Mouse (Mus musculus) lung, postnatal 0 days (tissue): ENCODE results near the gene Skap1. TPM values are rescaled to one million over a fixed set of nuclear protein-coding genes. Genes with fewer than 3 reads are reported as not detected.
A peak's percentile ranks its signal among the peaks of the same experiment; 100 is the strongest.

Experiments
- ATAC-seq: fragments of 200-750 bp; cut with Nextera tagmentation; 2 replicates; pipeline ENCODE4 v1.8.0; 2017; ENCODE audit warnings: moderate library complexity
- DNase-seq: peaks from one replicate; pipeline ENCODE4 v3.0.0-alpha.2; 2016; ENCODE audit warnings: low spot score
- H3K27ac ChIP-seq: fragments of 300-500 bp; sonication (generic); 2 replicates; pipeline ENCODE4 v1.5.1; 2014; ENCODE audit warnings: antibody characterized with exemption, mild to moderate bottlenecking, low read length, mixed read lengths
- H3K27me3 ChIP-seq: fragments of 300-500 bp; sonication (generic); replicated peaks from 2 replicates; pipeline ENCODE4 v1.6.1; 2014; ENCODE audit warnings: low read length, mixed read lengths; ENCODE audit not compliant: insufficient read depth
- H3K36me3 ChIP-seq: fragments of 300-500 bp; sonication (generic); 2 replicates; pipeline ENCODE4 v1.6.1; 2014; ENCODE audit warnings: low read length, mixed read lengths; ENCODE audit not compliant: insufficient read depth
- H3K4me1 ChIP-seq: fragments of 300-500 bp; sonication (generic); 2 replicates; pipeline ENCODE4 v1.6.1; 2014; ENCODE audit warnings: antibody characterized with exemption, low read depth, low read length, mixed read lengths; ENCODE audit not compliant: insufficient read depth
- H3K4me2 ChIP-seq: fragments of 300-500 bp; sonication (generic); replicated peaks from 2 replicates; pipeline ENCODE4 v1.6.1; 2014; ENCODE audit warnings: low read depth, mild to moderate bottlenecking, low read length, moderate library complexity, mixed read lengths
- H3K4me3 ChIP-seq: fragments of 300-500 bp; sonication (generic); 2 replicates; pipeline ENCODE4 v1.5.1; 2014; ENCODE audit warnings: low read depth, low read length
- H3K9ac ChIP-seq: fragments of 300-500 bp; sonication (generic); replicated peaks from 2 replicates; pipeline ENCODE4 v1.6.1; 2014; ENCODE audit warnings: low read depth, mild to moderate bottlenecking
- H3K9me3 ChIP-seq: fragments of 300-500 bp; sonication (generic); 2 replicates; pipeline ENCODE4 v1.6.1; 2016; ENCODE audit warnings: low read length, mixed read lengths
- CTCF ChIP-seq: IDR thresholded peaks from 2 replicates; pipeline ENCODE4 v1.5.1; 2016; ENCODE audit warnings: antibody characterized with exemption, mild to moderate bottlenecking
- EP300 ChIP-seq: IDR thresholded peaks from 2 replicates; pipeline ENCODE4 v1.6.1; 2016; ENCODE audit warnings: antibody characterized with exemption, mild to moderate bottlenecking, control low read depth
- WGBS: fragments of 180-500 bp; shearing (Covaris S2); extraction: QIAGEN DNeasy Blood & Tissue Kit; methylation state at CpG from one replicate; pipeline ENCODE4 v1.1.7; 2014; 5-methylcytosine and 5-hydroxymethylcytosine counted together
- polyA plus RNA-seq: library from polyadenylated mRNA; unstranded; fragments of >200 nt; fragmentation: Nextera tagmentation; extraction: Ambion mirVana; gene quantifications from 2 replicates; pipeline ENCODE4 v1.2.1, GENCODE M21; 2015

The Skap1 gene
- polyA plus RNA-seq, 1 experiment from 2014 or later = 0.73 TPM

DNA sequence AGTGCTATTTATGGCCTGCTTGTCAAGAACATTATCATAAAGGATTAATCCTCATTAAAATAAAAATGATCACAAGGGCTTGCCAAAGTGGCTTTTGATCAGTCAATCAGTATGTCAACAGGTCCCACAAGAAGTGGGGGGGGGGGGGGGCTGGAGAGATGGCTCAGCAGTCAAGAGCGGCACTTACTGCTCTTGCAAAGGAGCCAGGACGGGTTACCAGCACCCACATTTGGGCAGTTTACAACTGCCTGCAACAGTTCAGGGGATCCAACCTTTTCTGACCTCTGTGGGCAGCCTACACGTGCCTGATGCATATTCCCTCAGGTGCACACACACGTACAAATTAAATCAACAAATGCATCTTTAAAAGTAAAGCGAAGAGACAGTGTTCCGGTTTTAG is 141.1 kb downstream of the Skap1 start:
- Histone ChIP-seq H3K36me3 (no peaks in the 10 kb centered on the region), H3K27me3 (no peaks in the 10 kb centered on the region), H3K9me3 (no peaks in the 10 kb centered on the region), H3K4me2 (no peak overlapping the region), H3K4me1 (no peaks in the 10 kb centered on the region; the same call in 1 of the 2 replicates), H3K4me3 (no peak overlapping the region), H3K27ac (no peak overlapping the region), H3K9ac (no peak overlapping the region)
- ATAC-seq = no peak
- TF ChIP-seq CTCF (no peak), EP300 (no peak)
- 84% methylated on average over 6 of the region's 6 CpGs for WGBS
- DNase-seq = no peak

DNA sequence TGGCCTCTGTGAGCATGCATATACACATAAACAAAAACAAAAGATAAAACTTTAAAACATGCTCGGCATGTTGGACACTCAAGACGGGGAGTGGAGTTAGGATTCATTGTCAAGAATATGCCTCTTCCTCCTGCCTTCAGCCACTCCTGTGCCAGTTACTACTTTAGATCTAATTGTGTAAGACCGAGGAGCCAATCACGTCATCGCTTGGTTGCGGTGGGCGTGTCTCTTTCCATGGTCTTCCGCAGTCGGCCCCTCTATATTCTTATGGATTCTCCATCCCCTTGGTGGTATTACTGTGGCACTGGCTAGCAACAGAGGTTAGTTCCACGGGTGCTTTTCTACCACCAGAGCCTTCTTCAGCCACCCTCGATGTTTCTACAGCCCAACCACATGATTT is 148.2 kb downstream of the Skap1 start:
- no peak for ATAC-seq
- H3K4me2 ChIP-seq = no peak overlapping the region
- DNase-seq = no peak
- H3K4me1 ChIP-seq = no peaks in the 10 kb centered on the region
- no peaks in the 10 kb centered on the region for H3K9me3 ChIP-seq
- no peak overlapping the region for H3K9ac ChIP-seq
- H3K4me3 ChIP-seq = no peak overlapping the region
- no peaks in the 10 kb centered on the region for H3K27me3 ChIP-seq
- 81% methylated on average over 11 of the region's 11 CpGs for WGBS
- no peak for TF ChIP-seq CTCF
- no peak for TF ChIP-seq EP300
- H3K27ac ChIP-seq = no peak overlapping the region
- H3K36me3 ChIP-seq = no peaks in the 10 kb centered on the region

DNA sequence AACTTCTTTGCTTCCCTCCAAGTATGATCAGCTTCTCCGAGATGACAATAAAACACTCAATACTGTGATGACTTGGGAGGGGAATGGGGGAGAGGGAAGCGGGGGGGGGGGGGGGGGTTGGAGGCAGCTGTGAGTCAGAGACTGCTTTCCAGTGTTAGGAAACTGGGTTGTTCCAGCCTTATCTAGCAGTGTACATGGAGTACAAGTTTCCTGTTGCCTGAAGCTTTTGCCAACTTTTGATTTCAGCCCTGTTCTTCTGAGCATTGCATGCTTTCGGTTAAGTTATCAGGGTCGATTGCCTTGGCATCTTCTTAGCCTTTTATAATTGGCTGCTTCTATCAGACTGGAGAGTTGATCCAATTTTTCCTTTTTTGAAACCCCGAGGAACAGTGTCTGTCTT is 152.4 kb downstream of the Skap1 start:
- DNase-seq (peak; percentile 81), ATAC-seq (peak; percentile 78)
- no peak overlapping the region for H3K27ac ChIP-seq

GRCm38 (mm10) chr11:96618789-96619445 is 154.5 kb downstream of the Skap1 start:
- ATAC-seq = no peak
- TF ChIP-seq CTCF = no peak
- TF ChIP-seq EP300 = no peak
- no peak overlapping the region for H3K4me2 ChIP-seq

More for the DNA sequence above, 152.4 kb downstream of the Skap1 start:
- H3K4me3 ChIP-seq = no peak overlapping the region
- H3K27me3 ChIP-seq = no peaks in the 10 kb centered on the region
- 21% methylated on average over 5 of the region's 5 CpGs for WGBS
- no peaks in the 10 kb centered on the region for H3K9me3 ChIP-seq
- H3K4me1 ChIP-seq = no peaks in the 10 kb centered on the region
- H3K9ac ChIP-seq = no peak overlapping the region
- TF ChIP-seq CTCF = no peak
- no peak for TF ChIP-seq EP300
- no peaks in the 10 kb centered on the region for H3K36me3 ChIP-seq
- H3K4me2 ChIP-seq = no peak overlapping the region

DNA sequence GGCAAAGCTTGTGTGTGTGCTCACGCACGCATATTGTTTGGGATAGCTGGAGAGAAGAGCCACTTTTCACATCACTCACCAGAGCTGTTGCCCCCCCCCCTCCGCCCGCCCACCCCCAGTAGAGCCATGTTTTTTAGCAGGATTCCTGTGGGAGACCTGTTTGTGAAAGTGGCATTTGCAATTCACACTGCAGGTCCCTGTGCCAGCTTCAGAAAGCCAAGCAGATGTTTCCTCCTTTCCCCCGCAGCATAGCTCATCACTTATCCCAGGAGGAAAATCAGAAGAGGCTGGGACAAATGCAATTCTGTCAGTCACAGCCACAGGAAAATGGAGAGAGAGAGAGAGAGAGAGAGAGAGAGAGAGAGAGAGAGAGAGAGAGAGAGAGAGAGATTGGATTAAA is 155.2 kb downstream of the Skap1 start:
- ATAC-seq = no peak

More at GRCm38 (mm10) chr11:96618789-96619445, 154.5 kb downstream of the Skap1 start:
- DNase-seq = no peak
- Histone ChIP-seq H3K27ac (no peak overlapping the region), H3K9me3 (no peaks in the 10 kb centered on the region), H3K36me3 (no peaks in the 10 kb centered on the region), H3K9ac (no peak overlapping the region), H3K4me3 (no peak overlapping the region), H3K27me3 (no peaks in the 10 kb centered on the region), H3K4me1 (no peaks in the 10 kb centered on the region)
- 67% methylated on average over 16 of the region's 16 CpGs for WGBS

DNA sequence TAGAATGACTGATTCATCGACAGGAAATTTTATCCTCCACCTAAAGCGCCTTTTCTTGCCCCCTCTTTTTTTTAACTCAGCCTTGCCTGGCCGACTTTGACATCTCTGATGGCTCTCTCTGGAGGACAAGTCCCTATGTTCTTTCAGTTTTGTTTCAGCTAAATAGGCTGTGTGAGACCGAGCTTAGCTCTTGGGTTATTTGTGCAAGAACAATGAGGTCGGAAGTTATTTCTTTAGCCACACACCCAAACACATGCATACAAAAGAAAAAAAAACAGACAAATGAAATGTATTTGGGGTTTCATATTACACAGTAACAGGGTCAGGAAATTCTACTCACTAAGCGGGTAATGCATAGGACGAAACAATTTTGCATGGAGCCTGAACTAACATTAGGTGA is 155.6 kb downstream of the Skap1 start:
- 0 out of 2 replicates have a peak overlapping the region, but pooled peaks have one; percentile 6 for H3K4me2 ChIP-seq
- DNase-seq = peak; percentile 27
- TF ChIP-seq EP300 (no peak), CTCF (no peak)
- no peaks in the 10 kb centered on the region for H3K27me3 ChIP-seq
- 38% methylated on average over 7 of the region's 7 CpGs for WGBS
- no peak overlapping the region for H3K9ac ChIP-seq
- H3K4me1 ChIP-seq = no peaks in the 10 kb centered on the region
- no peak for ATAC-seq
- no peak overlapping the region; the same call in 1 of the 2 replicates for H3K4me3 ChIP-seq
- H3K27ac ChIP-seq = no peak overlapping the region
- H3K9me3 ChIP-seq = no peaks in the 10 kb centered on the region
- H3K36me3 ChIP-seq = no peaks in the 10 kb centered on the region

More for the DNA sequence above, 155.2 kb downstream of the Skap1 start:
- Histone ChIP-seq H3K36me3 (no peaks in the 10 kb centered on the region), H3K4me3 (no peak overlapping the region; the same call in 1 of the 2 replicates), H3K9ac (no peak overlapping the region), H3K27ac (no peak overlapping the region), H3K4me2 (0 out of 2 replicates have a peak overlapping the region, but pooled peaks have one; percentile 6), H3K27me3 (no peaks in the 10 kb centered on the region), H3K9me3 (no peaks in the 10 kb centered on the region), H3K4me1 (no peaks in the 10 kb centered on the region)
- WGBS = 33% methylated on average over 5 of the region's 5 CpGs
- DNase-seq = no peak
- no peak for TF ChIP-seq EP300
- TF ChIP-seq CTCF = no peak
